Mouse (Mus musculus): ENCODE measurements at regions not wholly inside any gene's neighbourhood (a gene's known extent, or its start where the extent isn't known, plus 50 kb on each side); places are given as distances from the start of the nearest gene placed in this dataset.

- in situ Hi-C loops (cut with MboI; ENCODE audit: low sequenced_read_pairs in 2 of 2, unreplicated experiment in 2 of 2): no loop called here
- H3K9ac ChIP-seq (ENCODE audit: insufficient read depth, low read depth, low read length, poor library complexity, severe bottlenecking): no peak overlapping the region
- H3K9me3 ChIP-seq (ENCODE audit: control insufficient read depth, insufficient read depth, low read depth, low read length): no peaks in the 10 kb centered on the region
- no peaks in the 10 kb centered on the region for H3K36me3 ChIP-seq (ENCODE audit: control insufficient read depth, insufficient read depth, low read length, poor library complexity, severe bottlenecking)
- no peak overlapping the region for H3K4me3 ChIP-seq (ENCODE audit: insufficient read depth in 1 of 2, low read depth in 1 of 2, low read length in 2 of 2, poor library complexity in 1 of 2, severe bottlenecking in 1 of 2)
- peaks cover 0 to 5% of the 10 kb centered on the region in 2 experiments; a peak in 1 of 4 replicates for H3K4me1 ChIP-seq (ENCODE audit: control insufficient read depth in 2 of 2, insufficient read depth in 2 of 2, low read length in 2 of 2, poor library complexity in 1 of 2)
- no peak overlapping the region for H3K27ac ChIP-seq (ENCODE audit: insufficient read depth, low read depth, low read length, poor library complexity, severe bottlenecking)
- DNase-seq (ENCODE audit: low read depth, low spot score): no peak
- no peak for TF ChIP-seq ZC3H11A (IDR thresholded peaks at IDR 0.05; ENCODE audit: borderline replicate concordance, low read depth, low read length)
- TF ChIP-seq CHD2 (IDR thresholded peaks at IDR 0.05; ENCODE audit: low read depth, low read length): no peak
- no peak for TF ChIP-seq ZNF384 (IDR thresholded peaks at IDR 0.05; ENCODE audit: low read depth, low read length)
- no peak for TF ChIP-seq MAFK (IDR thresholded peaks at IDR 0.05; ENCODE audit: insufficient read depth, low read depth, low read length)
- no peak for TF ChIP-seq HCFC1 (IDR thresholded peaks at IDR 0.05; ENCODE audit: borderline replicate concordance, insufficient read depth, low read length)
These were observed 110.2 kb downstream of the Chst1 start for GRCm38 (mm10) chr2:92709668-92710067.

GRCm38 (mm10) chr2:92711122-92711777 lies 111.7 kb downstream of the Chst1 start:
- H3K9me3 ChIP-seq (ENCODE audit: control insufficient read depth, insufficient read depth, low read depth, low read length): no peaks in the 10 kb centered on the region
- in situ Hi-C loops (cut with MboI; ENCODE audit: low sequenced_read_pairs in 2 of 2, unreplicated experiment in 2 of 2): no loop called here
- no peak overlapping the region for H3K4me3 ChIP-seq (ENCODE audit: insufficient read depth in 1 of 2, low read depth in 1 of 2, low read length in 2 of 2, poor library complexity in 1 of 2, severe bottlenecking in 1 of 2)
- DNase-seq (ENCODE audit: low read depth, low spot score): no peak
- TF ChIP-seq CHD2 (IDR thresholded peaks at IDR 0.05; ENCODE audit: low read depth, low read length) (no peak), ZC3H11A (IDR thresholded peaks at IDR 0.05; ENCODE audit: borderline replicate concordance, low read depth, low read length) (no peak), HCFC1 (IDR thresholded peaks at IDR 0.05; ENCODE audit: borderline replicate concordance, insufficient read depth, low read length) (no peak), MAFK (IDR thresholded peaks at IDR 0.05; ENCODE audit: insufficient read depth, low read depth, low read length) (no peak), ZNF384 (IDR thresholded peaks at IDR 0.05; ENCODE audit: low read depth, low read length) (no peak)
- no peaks in the 10 kb centered on the region for H3K36me3 ChIP-seq (ENCODE audit: control insufficient read depth, insufficient read depth, low read length, poor library complexity, severe bottlenecking)
- peaks cover 0 to 5% of the 10 kb centered on the region in 2 experiments; a peak in 1 of 4 replicates for H3K4me1 ChIP-seq (ENCODE audit: control insufficient read depth in 2 of 2, insufficient read depth in 2 of 2, low read length in 2 of 2, poor library complexity in 1 of 2)
- H3K9ac ChIP-seq (ENCODE audit: insufficient read depth, low read depth, low read length, poor library complexity, severe bottlenecking): no peak overlapping the region
- no peak overlapping the region for H3K27ac ChIP-seq (ENCODE audit: insufficient read depth, low read depth, low read length, poor library complexity, severe bottlenecking)

- no peak for TF ChIP-seq MAFK (IDR thresholded peaks at IDR 0.05; ENCODE audit: insufficient read depth, low read depth, low read length)
- TF ChIP-seq HCFC1 (IDR thresholded peaks at IDR 0.05; ENCODE audit: borderline replicate concordance, insufficient read depth, low read length): no peak
- TF ChIP-seq ZNF384 (IDR thresholded peaks at IDR 0.05; ENCODE audit: low read depth, low read length): no peak
- TF ChIP-seq ZC3H11A (IDR thresholded peaks at IDR 0.05; ENCODE audit: borderline replicate concordance, low read depth, low read length): no peak
- no peak for TF ChIP-seq CHD2 (IDR thresholded peaks at IDR 0.05; ENCODE audit: low read depth, low read length)
- no peak for DNase-seq (ENCODE audit: low read depth, low spot score)
- no peak overlapping the region for H3K9ac ChIP-seq (ENCODE audit: insufficient read depth, low read depth, low read length, poor library complexity, severe bottlenecking)
- no peaks in the 10 kb centered on the region for H3K9me3 ChIP-seq (ENCODE audit: control insufficient read depth, insufficient read depth, low read depth, low read length)
- peaks cover 0 to 5% of the 10 kb centered on the region in 2 experiments; a peak in 1 of 4 replicates for H3K4me1 ChIP-seq (ENCODE audit: control insufficient read depth in 2 of 2, insufficient read depth in 2 of 2, low read length in 2 of 2, poor library complexity in 1 of 2)
- H3K4me3 ChIP-seq (ENCODE audit: insufficient read depth in 1 of 2, low read depth in 1 of 2, low read length in 2 of 2, poor library complexity in 1 of 2, severe bottlenecking in 1 of 2): no peak overlapping the region
- no peak overlapping the region for H3K27ac ChIP-seq (ENCODE audit: insufficient read depth, low read depth, low read length, poor library complexity, severe bottlenecking)
- in situ Hi-C loops (cut with MboI; ENCODE audit: low sequenced_read_pairs in 2 of 2, unreplicated experiment in 2 of 2): no loop called here
- no peaks in the 10 kb centered on the region for H3K36me3 ChIP-seq (ENCODE audit: control insufficient read depth, insufficient read depth, low read length, poor library complexity, severe bottlenecking)
These were observed 113.0 kb downstream of the Chst1 start for GRCm38 (mm10) chr2:92712266-92713144.

DNA sequence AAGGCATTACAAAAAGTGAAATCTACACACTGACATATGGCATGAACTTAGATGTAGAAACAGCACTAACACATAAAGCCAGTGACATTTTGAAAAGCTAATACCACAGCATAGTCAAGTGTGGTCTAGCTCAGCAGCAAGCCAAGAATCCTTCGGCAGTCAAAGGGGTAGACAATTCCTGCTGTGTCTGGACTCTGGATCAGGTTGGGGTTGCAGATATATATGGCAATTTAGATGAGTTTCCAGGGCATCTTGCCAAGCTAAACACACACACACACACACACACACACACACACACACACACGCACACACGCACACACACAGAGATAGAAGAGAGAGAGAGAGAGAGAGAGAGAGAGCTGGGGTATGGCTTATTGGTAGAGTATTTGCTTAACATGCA lies 118.2 kb downstream of the Chst1 start:
- no peak for TF ChIP-seq MAFK (IDR thresholded peaks at IDR 0.05; ENCODE audit: insufficient read depth, low read depth, low read length)
- no peak for TF ChIP-seq HCFC1 (IDR thresholded peaks at IDR 0.05; ENCODE audit: borderline replicate concordance, insufficient read depth, low read length)
- Histone ChIP-seq H3K36me3 (ENCODE audit: control insufficient read depth, insufficient read depth, low read length, poor library complexity, severe bottlenecking) (no peaks in the 10 kb centered on the region), H3K27ac (ENCODE audit: insufficient read depth, low read depth, low read length, poor library complexity, severe bottlenecking) (no peak overlapping the region), H3K4me3 (ENCODE audit: insufficient read depth in 1 of 2, low read depth in 1 of 2, low read length in 2 of 2, poor library complexity in 1 of 2, severe bottlenecking in 1 of 2) (no peak overlapping the region), H3K9me3 (ENCODE audit: control insufficient read depth, insufficient read depth, low read depth, low read length) (no peaks in the 10 kb centered on the region), H3K4me1 (ENCODE audit: control insufficient read depth in 2 of 2, insufficient read depth in 2 of 2, low read length in 2 of 2, poor library complexity in 1 of 2) (no peaks in the 10 kb centered on the region), H3K9ac (ENCODE audit: insufficient read depth, low read depth, low read length, poor library complexity, severe bottlenecking) (no peak overlapping the region)
- in situ Hi-C loops (cut with MboI; ENCODE audit: low sequenced_read_pairs in 2 of 2, unreplicated experiment in 2 of 2): no loop called here
- no peak for DNase-seq (ENCODE audit: low read depth, low spot score)

Data from ES-E14 (cell line).